Mouse (Mus musculus) frontal cortex, postnatal 10 days (tissue): ENCODE data around the gene Hnrnph1.
A peak's percentile ranks its signal among the peaks of the same experiment; 100 is the strongest.
"Not testable (repeated sequence)": the region's sequence is repeated elsewhere in the genome, so short reads cannot be mapped to it uniquely, and the experiment has no call there.

ENCODE experiments used
- DNase-seq, 2 experiments: peaks; one replicate each; pipeline ENCODE4 v3.0.0; 2022; ENCODE audit warnings: low spot score in 2 of 2, mixed read lengths in 1 of 2

Gene Hnrnph1

DNA sequence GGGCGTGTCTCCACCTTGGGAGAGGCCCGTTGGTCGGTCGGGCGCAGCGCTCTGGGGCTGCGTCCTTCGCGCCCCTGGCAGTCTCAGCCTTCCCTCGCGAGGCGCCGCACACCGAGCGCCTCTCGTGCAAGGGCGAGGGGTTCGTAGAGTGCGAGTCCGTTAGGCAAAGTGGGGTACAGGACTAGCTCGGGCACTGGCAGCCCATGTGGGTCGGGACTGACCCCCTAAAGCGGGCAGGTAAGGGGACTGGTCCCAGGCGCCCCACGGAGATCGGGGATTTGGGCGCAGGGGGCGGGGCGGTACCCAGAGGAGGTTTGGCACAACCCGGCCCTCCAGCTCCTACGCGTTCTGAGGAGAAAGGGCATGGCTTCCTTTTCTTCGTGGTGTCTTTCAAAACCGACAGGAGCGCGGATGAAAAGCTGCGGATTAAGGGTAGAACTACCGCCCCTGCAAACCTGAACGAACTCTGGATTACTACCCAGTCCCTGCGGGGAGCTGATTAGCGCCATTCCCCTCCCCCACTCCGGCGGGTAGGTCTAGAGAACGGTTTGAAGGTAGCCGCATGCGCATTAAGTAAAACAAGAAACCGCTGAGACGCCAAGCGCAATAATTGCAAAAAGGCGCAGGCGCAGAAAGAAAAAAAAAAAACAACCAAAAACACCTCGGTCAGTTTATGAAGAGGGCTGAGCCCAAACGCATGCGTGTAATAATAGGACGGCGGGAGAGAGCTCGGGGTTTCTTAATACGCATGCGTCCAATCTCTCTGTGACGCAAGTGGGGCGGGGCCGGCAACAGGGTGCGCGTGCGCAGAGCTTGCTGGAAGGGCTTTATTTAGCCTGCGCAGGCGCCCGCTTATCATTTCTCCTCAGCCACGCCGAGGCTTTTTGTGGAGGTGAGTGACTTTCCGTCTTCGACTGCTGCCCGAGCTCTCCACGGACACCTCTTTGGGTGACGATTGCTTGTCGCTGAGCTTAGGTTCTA is at the start of gene Hnrnph1:
TSS of gene Hnrnph1 (plus strand) at position 80 of the 981 bp plus-strand sequence.
- peak; percentile 97 to 98 for DNase-seq

DNA sequence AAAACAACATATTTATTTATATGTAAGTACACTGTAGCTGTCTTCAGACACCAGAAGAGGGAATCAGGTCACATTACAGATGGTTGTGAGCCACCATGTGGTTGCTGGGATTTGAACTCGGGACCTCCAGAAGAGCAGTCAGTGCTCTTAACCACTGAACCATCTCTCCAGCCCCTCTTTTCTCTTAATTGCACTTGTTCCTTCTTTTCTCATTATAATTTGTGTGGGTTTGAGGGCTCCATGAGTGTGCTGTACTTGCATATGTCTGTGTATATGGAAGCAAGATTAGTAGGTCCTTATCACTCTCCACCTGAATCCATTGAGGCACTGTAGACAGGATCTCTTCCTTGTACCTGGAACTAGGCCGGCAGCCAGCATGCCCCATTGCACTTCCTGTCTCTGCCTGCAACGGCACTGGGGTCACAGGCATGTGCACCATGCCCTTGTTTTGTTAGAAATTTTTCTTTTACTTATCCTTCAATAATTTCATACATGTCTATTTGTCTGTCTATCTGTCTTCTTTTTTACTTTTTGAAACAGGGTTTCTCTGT is 48.6 kb upstream of the Hnrnph1 start:
- no peak for DNase-seq

DNA sequence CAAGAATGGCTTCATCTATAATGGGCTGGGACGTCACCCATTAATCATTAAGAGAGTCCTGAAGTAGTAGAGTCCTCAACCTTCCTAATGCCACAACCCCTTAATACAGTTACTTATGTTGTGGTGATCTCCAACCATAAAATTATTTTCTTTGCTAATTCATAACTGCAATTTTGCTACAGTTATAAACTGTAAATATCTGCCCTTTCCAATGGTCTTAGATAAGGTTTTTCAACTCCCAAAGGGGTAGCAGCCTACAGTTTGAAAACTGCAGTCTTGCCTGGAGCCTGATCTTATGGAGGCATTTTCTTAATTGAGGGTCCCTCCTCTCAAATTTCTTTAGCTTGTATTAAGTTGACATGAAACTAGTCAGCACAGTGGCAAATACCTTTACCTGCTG is 47.4 kb upstream of the Hnrnph1 start:
- DNase-seq: no peak

DNA sequence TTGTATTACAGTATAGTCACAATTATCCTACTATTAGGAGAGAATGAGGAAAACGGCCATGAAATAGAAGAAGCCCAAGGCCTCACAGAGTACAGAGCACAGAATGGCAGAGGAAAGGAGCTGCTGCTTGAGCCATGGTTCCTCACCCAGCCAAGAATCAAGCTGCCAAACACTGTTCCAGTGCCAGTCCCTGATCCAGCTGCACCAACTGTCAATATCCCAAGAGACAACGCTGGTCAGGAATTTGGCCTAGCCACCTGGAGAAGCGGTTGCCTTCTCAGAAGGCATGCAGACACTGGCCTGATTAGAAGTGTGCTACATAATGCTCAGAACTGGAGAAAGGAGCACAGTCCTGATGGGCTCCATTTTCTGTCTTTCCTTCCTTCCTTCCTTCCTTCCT is 43.6 kb upstream of the Hnrnph1 start:
- no peak for DNase-seq

DNA sequence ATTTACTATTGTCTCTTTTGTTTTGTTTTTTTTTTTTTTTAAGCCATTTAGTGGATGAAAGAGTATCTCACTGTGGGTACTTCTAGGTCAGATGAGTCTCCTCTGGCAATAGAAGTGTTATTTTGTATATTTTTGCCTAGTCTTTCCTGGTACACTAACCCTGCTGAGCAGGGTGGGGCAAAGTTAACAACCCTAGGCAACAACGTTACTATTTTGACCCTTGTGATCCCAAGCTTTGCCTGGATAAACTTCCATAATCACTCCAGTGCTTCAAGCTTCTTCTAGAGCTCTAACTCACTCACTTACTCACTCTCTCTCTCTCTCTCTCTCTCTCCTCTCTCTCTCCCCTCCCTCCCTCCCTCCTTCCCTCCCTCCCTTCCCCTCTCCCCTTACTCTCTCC is 40.7 kb upstream of the Hnrnph1 start:
- DNase-seq: no peak

DNA sequence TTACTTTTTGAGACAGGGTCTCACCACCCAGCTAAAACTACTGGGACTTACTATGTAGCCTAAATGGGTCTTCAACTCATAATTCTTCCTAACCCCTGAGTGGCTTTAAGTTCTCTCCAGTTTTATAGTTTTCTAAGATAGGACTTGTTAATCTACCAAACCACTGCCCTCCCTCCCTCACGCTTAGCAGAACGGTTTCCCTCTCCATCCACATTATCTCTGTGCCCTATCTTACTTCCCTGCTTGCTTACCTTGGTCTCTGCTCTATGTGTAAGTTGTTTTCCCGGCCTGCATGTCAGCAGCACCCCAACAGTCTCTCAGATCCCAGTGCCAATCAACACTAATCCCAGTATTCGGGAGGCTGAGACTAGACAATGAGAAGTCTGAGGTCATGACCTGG is 39.9 kb upstream of the Hnrnph1 start:
- no peak for DNase-seq

DNA sequence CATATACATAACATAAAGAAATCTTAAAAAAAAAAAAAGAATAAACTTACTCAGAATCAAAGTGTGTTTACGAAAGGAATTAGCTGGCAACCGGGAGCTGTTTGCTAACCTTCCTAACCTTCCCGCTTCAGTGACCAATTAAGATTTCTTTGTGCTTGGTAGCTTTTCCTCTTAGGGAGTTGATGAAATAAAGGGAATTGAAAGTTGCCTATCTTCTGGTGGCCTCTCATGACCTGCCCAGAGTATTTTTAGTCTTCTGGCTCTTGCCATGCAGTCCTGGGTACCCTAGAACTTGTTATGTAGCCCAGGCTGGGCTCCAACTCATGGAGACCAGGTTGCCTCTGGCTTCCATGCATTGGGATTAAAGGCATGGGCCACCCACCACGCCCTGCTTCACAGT is 31.3 kb upstream of the Hnrnph1 start:
- DNase-seq: no peak

DNA sequence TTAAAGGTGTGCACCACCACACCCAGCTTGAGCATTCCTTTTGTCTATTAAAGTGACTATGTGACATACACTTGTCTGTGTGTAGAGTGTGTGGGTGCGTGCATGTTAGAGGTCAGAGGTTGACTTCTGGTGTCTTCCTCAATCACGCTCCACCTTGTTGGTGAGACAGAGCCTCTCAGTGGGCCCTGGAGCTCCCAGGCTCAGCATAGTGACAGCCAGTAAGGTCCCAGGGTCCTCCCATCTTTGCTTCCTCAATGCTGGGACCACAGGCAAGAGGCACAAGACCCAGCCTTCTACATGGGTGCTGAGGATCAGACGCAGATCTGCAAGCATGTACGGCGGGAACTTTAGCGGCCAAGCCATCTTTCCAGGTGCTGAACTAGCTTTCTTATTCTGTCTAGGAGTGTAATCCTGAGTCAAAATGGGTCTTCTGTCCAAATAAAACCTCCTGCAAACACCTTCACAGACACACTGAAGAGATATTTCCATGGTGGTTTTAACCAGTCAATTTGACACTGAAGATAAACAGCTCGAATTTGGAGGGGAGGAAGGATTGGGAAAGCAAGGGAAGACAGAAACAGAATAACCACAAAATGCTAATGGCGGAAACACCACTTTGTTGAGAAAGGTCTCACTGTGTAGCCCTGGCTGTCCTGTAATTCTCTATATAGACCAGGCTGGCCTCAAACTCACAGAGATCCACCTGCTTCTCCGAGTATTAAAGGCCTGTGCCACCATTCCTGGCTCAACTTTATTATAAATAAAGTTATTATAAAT is 30.3 kb upstream of the Hnrnph1 start:
- DNase-seq: no peak

DNA sequence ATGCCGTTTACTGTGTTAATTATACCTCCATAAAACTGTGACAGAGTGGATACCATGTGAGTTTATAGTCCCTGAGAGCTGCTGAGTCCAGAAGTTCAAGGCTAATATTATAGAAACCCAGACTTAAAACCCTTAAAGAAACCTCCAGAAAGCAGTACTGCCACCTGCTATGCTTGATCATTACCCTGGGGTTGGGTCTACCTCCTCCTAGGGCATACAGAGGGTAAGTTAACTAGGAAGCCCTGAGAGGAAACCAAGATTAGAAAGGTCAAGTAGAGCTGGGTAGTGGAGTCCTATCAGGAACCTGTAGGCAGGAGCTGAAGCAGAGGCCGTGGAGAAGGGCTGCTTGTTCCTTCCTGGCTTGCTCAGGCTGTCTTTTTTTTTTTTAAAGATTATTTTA is 24.6 kb upstream of the Hnrnph1 start:
- no peak for DNase-seq

DNA sequence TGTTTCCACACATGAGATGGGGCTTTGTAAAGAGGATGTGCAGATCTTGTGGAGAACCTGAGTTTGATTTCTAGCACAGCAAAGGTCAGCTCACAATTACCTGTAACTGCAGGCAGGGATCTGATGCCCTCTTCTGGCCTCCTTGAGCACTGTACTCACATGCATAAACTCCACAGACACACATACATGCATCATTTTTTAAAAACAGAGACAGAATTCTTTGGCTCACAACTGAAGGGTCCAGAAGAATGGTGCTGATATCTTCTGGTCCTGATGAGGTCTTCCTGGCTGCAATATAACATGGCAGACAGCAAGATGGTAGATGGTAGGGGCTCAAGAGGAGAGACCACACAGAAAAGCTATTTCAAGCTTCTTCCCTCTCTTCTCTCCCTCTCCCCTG is 22.6 kb upstream of the Hnrnph1 start, which contains the start of gene Cby3:
TSS of gene Cby3 (plus strand) at position 301 of the 400 bp plus-strand sequence.
- DNase-seq: no peak

DNA sequence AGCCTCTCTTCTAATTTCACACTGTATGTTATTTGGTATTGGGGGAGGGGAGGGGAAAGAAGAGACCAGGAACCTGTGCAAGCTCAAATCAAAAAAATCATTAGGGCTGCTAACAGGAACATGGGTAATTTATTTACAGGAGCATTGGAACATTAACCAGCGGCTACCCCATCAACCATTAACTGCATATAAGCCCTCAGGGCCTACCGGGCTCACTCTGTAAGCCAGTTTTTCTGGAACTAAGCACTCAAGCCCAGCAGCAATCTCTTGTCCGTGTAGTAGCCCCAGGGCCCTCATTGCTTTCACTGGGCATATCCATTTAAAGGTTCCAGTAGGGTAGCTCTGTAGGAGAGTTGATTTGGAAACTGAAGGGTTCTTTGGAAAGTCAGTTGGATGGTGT is 21.9 kb upstream of the Hnrnph1 start:
- no peak for DNase-seq

DNA sequence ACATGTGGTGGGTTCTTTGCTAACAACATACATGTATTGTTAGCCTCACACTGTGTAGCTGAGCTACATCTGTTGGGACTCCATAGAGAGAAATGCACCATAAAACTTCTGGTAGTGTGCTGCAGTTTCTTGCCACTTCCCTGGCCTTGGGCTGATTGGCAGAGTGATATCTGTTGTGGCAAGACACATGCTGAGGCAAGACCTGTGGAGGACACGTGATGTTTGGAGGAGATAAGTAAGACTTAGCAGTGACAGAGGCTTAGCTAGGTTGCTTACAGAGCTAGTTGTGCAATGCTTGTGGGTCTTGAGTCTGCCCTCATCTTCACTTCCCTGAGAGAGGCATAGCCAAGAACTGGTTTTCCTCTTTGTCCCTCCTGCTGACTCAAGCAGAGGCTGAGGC is 21.4 kb upstream of the Hnrnph1 start:
- DNase-seq: no peak

DNA sequence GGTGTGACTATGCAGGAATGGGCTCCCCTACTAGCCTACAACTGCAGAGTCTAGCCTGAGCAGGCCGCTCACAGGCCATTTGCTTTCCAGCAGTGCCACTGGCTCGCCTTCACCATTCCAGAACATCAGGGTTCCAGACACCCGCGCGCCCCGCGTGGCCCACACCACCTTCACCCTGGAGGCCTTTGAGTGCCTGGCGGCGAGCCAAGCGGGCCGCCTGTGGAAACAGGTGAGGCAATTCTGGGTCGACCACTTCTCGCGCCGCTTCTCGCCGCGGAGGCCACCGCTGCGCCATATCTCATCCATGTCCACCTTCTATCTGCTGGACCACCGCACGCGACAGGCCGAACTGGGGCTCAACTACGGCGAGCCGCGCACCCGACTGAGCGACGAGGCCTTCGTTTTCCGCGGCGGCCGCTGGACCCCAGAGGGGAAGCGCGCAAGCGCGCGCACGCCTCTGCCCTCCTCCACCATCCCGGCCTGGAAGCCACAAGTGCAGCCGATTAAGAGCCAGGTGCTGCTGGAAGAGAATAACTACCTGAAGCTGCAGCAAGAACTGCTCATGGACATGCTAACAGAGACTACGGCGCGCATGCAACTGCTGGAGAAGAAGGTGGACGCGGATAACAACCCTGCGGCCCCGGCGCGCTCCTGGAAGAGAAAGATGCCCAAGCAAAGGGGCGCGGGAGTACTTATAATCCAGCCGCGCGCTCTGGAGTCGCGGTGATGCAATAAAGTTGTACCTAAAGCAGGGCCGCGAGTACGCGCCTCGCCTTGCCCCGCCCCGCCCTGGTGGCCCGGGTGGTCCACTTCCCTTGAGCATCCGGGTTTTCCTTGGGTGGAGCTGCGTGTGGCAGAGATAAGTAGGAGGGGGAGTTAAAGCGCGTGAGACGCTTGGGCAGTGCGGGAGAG is 17.6 kb upstream of the Hnrnph1 start:
- DNase-seq: peak; percentile 60 to 69

DNA sequence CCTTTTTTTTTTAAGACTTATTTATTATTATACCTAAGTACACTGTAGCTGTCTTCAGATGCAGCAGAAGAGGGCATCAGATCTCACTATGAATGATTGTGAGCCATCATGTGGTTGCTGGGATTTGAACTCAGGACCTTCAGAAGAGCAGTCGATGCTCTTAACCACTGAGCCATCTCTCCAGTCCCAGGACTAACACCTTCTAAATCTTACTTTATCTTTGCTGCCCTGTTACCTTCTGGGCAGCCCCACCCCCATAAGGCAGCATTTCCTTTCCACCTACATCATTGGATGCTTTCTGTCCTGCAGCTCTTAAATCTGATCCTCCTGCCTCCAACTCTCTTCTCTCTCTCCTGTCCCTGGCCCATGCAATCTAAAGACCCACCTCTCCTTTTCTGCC is 15.5 kb upstream of the Hnrnph1 start:
- DNase-seq: not testable (repeated sequence)

DNA sequence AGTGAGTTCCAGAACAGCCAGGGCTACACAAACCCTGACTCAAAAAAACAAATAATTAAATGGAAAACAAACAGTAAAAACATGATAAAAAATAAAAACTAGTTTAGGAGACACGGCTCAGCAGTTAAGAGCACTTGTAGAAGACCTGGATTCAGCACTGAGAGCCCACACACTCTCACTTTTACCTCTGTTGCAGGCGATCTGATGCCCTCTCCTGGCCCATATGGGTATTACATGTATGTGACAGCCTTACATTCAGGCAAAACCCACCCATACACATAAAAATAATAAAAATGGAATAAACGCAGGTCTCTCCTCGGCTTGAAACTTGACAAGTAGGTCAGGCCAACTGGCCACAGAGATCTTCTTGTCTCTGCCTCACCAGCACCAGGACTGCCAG is 12.2 kb upstream of the Hnrnph1 start:
- peak in 1 of 2 experiments; percentile 74 for DNase-seq

DNA sequence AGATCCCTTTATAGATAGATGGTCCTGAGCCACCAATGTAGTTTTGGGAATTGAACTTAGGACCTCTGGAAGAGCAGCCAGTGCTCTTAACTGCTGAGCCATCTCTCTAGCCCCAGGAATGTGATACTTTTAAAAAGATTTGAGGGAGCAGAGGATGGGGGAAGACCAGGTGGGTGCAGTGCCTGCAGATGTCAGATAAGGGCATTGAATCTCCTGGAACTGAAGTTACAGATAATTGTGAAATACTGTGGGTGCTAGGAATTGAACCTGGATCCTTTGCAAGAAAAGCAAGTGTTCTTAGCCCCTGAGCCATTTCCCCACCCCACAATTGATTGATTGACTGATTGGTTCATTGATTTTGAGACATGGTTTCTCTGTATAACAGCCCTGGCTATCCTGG is 11.5 kb upstream of the Hnrnph1 start:
- no peak for DNase-seq

DNA sequence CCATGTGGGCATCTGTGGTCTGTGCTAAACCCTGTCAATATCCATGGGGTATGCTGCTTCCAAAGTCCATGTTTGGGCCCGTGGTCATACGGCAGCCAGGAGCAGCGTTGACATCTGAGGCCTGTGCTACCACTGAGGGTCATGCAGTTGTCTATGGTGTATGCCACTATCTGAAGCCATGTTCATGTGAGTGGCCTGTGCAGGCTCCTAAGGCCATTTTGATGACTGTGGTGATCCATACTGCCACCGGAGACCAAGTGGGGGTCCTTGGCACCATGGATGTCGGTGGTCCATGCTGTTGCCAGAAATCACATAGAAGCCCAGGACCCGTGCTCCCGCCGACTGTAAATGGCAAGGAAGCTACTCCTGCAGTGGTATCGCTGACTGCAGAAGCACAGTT is 9.3 kb upstream of the Hnrnph1 start:
- DNase-seq: no peak

DNA sequence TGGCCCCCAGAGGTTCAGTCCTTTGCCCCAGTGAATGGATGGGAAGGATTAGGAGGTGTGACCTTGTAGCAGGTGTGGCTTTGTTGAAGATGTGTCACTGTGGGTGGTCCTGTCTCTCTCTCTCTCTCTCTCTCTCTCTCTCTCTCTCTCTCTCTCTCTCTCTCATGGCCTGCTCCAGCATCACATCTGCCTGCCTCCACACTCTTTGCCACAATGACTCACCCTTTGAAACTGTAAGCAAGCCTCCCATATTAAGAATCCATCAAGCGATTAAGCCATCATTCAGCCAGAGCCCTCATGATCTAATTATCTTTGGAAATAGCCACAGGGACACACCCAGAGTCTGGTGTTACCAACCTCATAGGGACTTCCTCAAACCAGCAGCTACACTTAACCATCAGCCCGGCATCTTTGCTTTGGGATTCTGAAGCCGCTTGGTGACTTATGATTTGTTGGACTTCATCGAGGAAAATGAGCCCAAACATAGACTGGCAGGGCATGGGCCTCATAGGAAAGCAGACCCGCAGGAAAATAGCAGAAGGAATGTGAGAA is 7.4 kb upstream of the Hnrnph1 start:
- no peak for DNase-seq

DNA sequence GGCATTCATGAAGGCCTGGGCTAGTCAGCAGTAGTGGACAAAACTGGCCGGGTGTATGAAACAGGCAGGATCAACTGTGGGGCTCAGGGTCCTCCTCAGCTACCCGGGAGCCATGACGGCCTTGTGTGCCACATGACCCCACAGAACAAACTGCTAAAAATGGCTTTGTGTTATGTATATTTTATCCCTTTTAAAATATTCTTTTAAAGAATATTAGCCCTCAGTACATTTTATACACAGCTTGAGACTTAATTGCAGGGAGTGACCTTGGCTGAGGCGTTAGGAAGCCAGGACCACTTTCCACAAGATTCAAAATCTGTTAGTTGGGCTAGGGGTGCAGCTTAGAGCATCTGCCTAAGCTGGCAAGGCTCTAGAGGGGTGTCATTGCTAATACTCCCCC is 5.8 kb upstream of the Hnrnph1 start:
- no peak for DNase-seq

DNA sequence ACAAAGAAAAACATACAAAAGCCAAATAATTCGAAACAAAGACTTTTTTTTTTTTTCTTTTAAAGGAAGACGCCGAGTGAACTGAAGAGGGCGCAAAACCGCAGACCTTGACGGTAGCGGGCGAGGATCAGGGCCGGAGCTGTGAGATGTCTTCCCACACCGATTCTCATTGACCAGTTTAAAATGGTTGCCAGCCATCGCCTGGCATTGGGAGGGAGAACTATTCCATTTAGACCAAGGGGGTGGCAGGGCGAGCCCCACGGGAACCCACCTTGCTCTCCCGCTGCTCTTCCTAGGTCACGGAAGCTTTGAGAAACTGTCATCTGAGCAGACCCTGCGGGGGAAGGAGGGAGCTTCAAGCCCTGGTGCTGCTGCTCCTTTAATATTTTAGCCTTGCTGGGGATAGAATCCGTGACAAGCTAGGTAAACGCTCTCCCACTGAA is 5.4 kb upstream of the Hnrnph1 start:
- DNase-seq: peak in 1 of 2 experiments; percentile 49

DNA sequence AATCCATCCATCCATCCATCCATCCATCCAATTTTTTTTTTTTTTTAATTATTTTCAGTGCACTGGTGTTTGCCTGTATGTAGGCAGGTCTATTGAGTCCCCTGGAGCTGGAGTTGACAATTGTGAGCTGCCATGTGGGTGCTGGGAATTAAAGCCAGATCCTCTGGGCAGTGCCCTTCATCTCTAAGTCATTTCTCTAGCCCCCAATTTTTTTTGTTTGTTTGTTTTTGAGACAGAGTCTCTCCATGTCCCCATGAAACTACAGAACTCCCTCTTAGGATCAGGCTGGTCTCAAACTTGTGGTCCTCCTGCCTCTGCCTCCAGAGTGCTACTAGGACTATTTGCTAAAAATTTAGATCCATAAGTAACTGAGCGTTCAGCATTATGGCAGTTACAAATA is 4.9 kb upstream of the Hnrnph1 start:
- no peak for DNase-seq
